Mouse (Mus musculus) gastrocnemius, adult 2 months (tissue): Measurements from ENCODE around the gene Rev3l. TPM values are rescaled to one million over a fixed set of nuclear protein-coding genes. Genes with fewer than 3 reads are reported as not detected.
A peak's percentile ranks its signal among the peaks of the same experiment; 100 is the strongest.
"Not testable (repeated sequence)": the region's sequence is repeated elsewhere in the genome, so short reads cannot be mapped to it uniquely, and the experiment has no call there.

Experiments used
- DNase-seq: peaks from one replicate; pipeline ENCODE4 v3.0.0; 2022
- H3K27ac ChIP-seq: fragments of 200-600 bp; 2 replicates; pipeline ENCODE4 v1.8.1; 2022; ENCODE audit warnings: mild to moderate bottlenecking
- H3K4me3 ChIP-seq: fragments of 200-600 bp; 2 replicates; pipeline ENCODE4 v1.8.1; 2022; ENCODE audit warnings: mild to moderate bottlenecking, moderate library complexity
- CTCF ChIP-seq: fragments of 200-600 bp; IDR thresholded peaks from 2 replicates; pipeline ENCODE4 v1.8.1; 2022; ENCODE audit warnings: antibody characterized with exemption, mild to moderate bottlenecking, moderate library complexity
- intact Hi-C: fragments of 180-260 bp; cut with DNase I; formaldehyde crosslinking; loops from one replicate; pipeline ENCODE4 v1.15.1; 2025
- total RNA-seq, 2 experiments: library from RNA; stranded (reverse); gene quantifications; 2 replicates each; pipeline ENCODE4 v1.2.3; 2021

Rev3l gene
- total RNA-seq, 2 experiments from 2014 or later = 27.0 to 55.3 TPM

DNA sequence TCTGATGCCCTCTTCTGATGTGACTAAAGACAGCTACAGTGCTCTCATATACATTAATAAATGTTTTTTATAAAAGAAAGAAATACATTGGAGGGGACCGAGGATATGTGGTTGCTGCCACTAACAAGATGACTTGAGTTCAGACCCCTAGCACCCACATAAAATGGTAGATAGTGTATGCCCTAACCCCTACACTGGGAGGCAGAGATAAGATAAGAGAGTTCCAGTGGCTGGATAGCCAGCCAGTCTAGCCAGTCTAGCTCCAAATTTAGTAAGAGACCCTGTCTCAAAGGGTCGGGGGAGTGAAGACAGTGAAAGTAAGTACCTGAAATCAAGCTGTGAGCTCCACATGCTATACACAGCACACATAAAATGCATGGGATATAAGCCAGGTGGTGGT is 133.6 kb downstream of the Rev3l start:
- Histone ChIP-seq H3K27ac (no peak overlapping the region), H3K4me3 (no peak overlapping the region)
- DNase-seq = no peak
- intact Hi-C loops = no loop called here
- no peak for TF ChIP-seq CTCF

GRCm38 (mm10) chr10:39888621-39889020 is 156.7 kb downstream of the Rev3l start:
- intact Hi-C loops = no loop called here
- peak; percentile 59 for DNase-seq
- Histone ChIP-seq H3K27ac (peak overlapping the region; percentile 38; the same call in 1 of the 2 replicates), H3K4me3 (no peak overlapping the region)
- no peak for TF ChIP-seq CTCF

GRCm38 (mm10) chr10:39893702-39894697 is 162.1 kb downstream of the Rev3l start:
- no peak for DNase-seq
- intact Hi-C loops = no loop called here
- no peak overlapping the region for H3K4me3 ChIP-seq
- no peak for TF ChIP-seq CTCF
- no peak overlapping the region for H3K27ac ChIP-seq

- no peak for DNase-seq
- peak; percentile 38 for TF ChIP-seq CTCF
- intact Hi-C loops = no loop called here
- no peak overlapping the region for H3K27ac ChIP-seq
- no peak overlapping the region for H3K4me3 ChIP-seq
These were observed 164.6 kb downstream of the Rev3l start for GRCm38 (mm10) chr10:39896503-39896902.

- peak; percentile 94 for DNase-seq
- Histone ChIP-seq H3K4me3 (peak within 1 kb of the TSS; percentile 79), H3K27ac (peak within 1 kb of the TSS; percentile 94)
- intact Hi-C loops = no loop called here
- 0 out of 2 replicates have a peak, but pooled peaks have one; percentile 2 for TF ChIP-seq CTCF
These were observed 167.0 kb downstream of the Rev3l start, which contains the start of gene Mfsd4b4 for GRCm38 (mm10) chr10:39898874-39899371. Gene Mfsd4b4, minus strand, starts transcription at chr10:39899238.

DNA sequence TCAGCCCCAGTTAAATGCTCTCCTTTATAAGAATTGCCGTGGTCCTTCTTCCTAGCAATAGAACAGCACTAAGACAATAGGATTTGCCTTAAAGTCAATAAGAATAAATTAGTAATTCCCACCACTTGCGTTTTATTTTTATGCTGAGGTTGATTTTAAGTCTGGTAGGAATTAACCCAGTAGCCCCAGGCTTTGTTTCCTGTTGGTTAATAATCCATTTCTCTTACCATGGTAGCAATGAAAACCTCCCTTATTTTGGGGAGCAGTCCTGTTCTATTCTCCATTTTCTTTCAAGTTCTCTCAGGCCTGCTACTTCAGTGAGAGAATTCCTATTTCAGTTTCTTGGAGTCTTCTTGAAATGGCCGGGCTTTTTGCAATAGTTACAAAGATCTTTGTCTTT is 172.3 kb downstream of the Rev3l start:
- no peak for DNase-seq
- intact Hi-C loops = loop anchor here (5.0 kb wide), 1 partner anchor 53 kb away; no protein-coding TSS in a partner anchor
- TF ChIP-seq CTCF = no peak

GRCm38 (mm10) chr10:39906799-39907658 is 175.1 kb downstream of the Rev3l start:
- DNase-seq = no peak

More for the DNA sequence above, 172.3 kb downstream of the Rev3l start:
- H3K27ac ChIP-seq = no peak overlapping the region
- no peak overlapping the region for H3K4me3 ChIP-seq

DNA sequence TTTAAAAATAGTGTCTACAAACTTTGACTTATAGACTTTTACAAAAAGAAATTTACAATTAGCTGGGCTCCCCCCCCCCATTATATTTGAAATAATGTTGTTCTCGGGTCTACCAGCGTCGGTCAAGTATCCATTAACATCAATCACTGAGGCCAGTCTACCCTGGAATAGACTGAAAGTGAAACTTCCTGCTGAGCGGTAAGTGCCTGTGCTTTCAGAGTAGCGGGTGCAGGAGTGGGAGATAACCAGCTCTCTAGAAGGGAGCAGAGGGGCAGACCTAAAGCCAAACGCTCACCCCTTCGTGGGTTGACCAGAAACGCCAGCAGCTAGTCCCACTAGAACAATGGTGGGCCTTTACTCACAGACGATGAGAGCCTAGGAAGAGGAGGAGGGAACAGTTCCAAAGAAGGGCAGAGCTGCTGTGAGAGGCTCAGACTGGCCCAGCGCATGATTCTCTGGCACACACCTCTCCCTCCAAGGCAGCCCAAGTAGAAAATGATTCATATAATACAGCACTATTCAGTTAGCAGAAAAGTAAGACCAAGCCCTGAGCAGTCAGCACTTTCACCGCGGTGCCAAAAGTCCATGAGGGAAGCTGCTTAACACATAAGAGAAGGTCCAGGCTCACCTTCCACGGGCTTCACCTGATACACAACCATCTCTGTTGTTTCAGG is 177.0 kb downstream of the Rev3l start:
- no peak overlapping the region for H3K27ac ChIP-seq
- intact Hi-C loops = no loop called here
- H3K4me3 ChIP-seq = no peak overlapping the region
- no peak for TF ChIP-seq CTCF
- no peak for DNase-seq

More at GRCm38 (mm10) chr10:39906799-39907658, 175.1 kb downstream of the Rev3l start:
- H3K4me3 ChIP-seq = no peak overlapping the region
- H3K27ac ChIP-seq = no peak overlapping the region
- intact Hi-C loops = no loop called here
- TF ChIP-seq CTCF = no peak

DNA sequence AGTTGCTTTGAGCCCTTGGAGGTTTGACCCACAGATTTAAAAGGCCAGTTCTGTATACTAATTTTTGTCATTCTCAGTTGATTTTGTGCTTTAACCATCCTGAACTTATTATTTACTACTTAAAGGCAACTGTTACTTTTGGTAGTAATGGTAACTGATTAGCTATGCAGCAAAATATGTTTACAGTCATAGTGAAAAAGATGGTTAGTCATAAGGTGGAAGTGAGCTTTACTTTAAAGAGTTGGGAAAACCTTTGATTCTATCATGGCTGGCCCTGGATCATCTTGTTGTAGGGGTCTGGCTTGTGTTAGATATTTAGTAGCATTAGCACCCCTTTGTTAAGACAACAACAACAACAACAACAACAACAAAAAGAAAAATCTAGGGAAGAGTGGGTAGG is 180.7 kb downstream of the Rev3l start:
- DNase-seq = no peak
- no peak for TF ChIP-seq CTCF
- intact Hi-C loops = no loop called here
- Histone ChIP-seq H3K27ac (no peak overlapping the region), H3K4me3 (no peak overlapping the region)

GRCm38 (mm10) chr10:39924556-39924955 is 192.6 kb downstream of the Rev3l start:
- DNase-seq, intact Hi-C loops, H3K4me3 ChIP-seq, H3K27ac ChIP-seq: not testable (repeated sequence)

Other genes with a start within 250 kb of the Rev3l start
- 1 to 10 TPM; 5.5 to 9.0 TPM for gene Traf3ip2, start 119.2 kb upstream of the Rev3l start, total RNA-seq
- gene Mfsd4b4, start 167.1 kb downstream of the Rev3l start, total RNA-seq = 1 to 10 TPM; 2.3 to 2.9 TPM
- under 1 TPM; 0.10 to 0.22 TPM for gene Mfsd4b2, start 194.8 kb downstream of the Rev3l start, total RNA-seq
- 1 to 10 TPM; 4.4 to 7.6 TPM for gene Mfsd4b3, start 228.0 kb downstream of the Rev3l start, total RNA-seq